Mouse (Mus musculus): ENCODE measurements around the gene Vmn1r123. TPM values are rescaled to one million over a fixed set of nuclear protein-coding genes. Genes with fewer than 3 reads are reported as not detected.
"Not testable (repeated sequence)": the region's sequence is repeated elsewhere in the genome, so short reads cannot be mapped to it uniquely, and the experiment has no call there.

The Vmn1r123 gene
- total RNA-seq (2022), result not detected

- DNase-seq (ENCODE audit: low spot score), result not testable (repeated sequence)
Measured at GRCm38 (mm10) chr7:21161885-21162284, at the start of gene Vmn1r123. TSS of gene Vmn1r123 (plus strand) at chr7:21162185.

DNA sequence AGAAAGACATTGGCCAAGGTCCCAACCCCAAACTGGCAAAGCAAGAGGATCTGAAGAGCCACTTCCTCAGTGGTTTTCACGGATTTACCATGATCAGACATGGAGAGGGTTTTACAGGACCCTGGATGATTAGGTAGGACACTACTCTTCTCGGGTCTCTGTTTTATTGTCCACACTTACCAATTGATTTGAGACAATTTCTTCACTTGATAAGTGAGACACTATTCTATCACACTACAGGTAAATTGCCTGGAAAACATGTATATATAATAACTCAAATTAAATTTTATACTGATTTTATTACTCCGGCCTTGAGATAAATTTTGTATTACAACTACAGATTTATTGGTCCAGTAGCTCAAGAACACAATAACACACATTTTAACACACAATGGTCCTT lies 28.0 kb upstream of the Vmn1r123 start, which contains the start of gene Vmn1r122:
TSS of gene Vmn1r122 (minus strand) at position 101 of the 400 bp plus-strand sequence.
- not testable (repeated sequence) for DNase-seq (ENCODE audit: low spot score)

DNA sequence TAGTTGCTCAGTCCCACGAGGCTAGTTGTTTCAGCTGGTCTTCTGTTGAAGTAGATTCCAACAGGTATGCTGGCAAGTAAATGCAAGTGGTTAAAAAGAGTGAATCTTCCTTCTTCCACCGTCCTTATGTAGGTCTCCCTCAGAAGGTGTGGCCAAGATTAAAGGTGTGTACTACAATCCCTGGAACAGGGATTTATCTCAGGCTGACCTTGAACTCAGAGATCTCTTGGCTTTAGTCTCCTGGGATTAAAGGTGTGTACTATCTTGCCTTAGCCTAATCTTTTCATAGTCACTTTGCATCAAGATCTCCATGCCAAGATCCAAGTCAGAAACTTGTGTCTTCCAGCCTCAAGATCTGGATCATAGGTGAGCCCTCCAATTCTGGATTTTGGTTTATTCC lies 28.3 kb downstream of the Vmn1r123 start, which contains the start of gene Gm5157:
TSS of gene Gm5157 (minus strand) at position 101 of the 400 bp plus-strand sequence.
- not testable (repeated sequence) for DNase-seq (ENCODE audit: low spot score)

Other genes with a start within 250 kb of the Vmn1r123 start
- not detected for gene Vmn1r118, start 249.8 kb upstream of the Vmn1r123 start, total RNA-seq (2022)
- not detected for gene Vmn1r119, start 149.7 kb upstream of the Vmn1r123 start, total RNA-seq (2022)
- gene Vmn1r120, start 108.4 kb upstream of the Vmn1r123 start, total RNA-seq (2022), result not detected
- gene Vmn1r121, start 63.7 kb upstream of the Vmn1r123 start, total RNA-seq (2022), result not detected
- not detected for gene Vmn1r122, start 28.1 kb upstream of the Vmn1r123 start, total RNA-seq (2022)
- gene Gm5157, start 28.2 kb downstream of the Vmn1r123 start, total RNA-seq (2022), result not detected
- not detected for gene Vmn1r124, start 98.4 kb downstream of the Vmn1r123 start, total RNA-seq (2022)
- not detected for gene Vmn1r125, start 110.0 kb downstream of the Vmn1r123 start, total RNA-seq (2022)
- not detected for gene Vmn1r126, start 139.3 kb downstream of the Vmn1r123 start, total RNA-seq (2022)
- not detected for gene Vmn1r127, start 157.7 kb downstream of the Vmn1r123 start, total RNA-seq (2022)
- gene Vmn1r128, start 187.2 kb downstream of the Vmn1r123 start, total RNA-seq (2022), result not detected
- not detected for gene Vmn1r129, start 199.1 kb downstream of the Vmn1r123 start, total RNA-seq (2022)